Mouse (Mus musculus) fibroblast of lung, adult 2 months (primary cell): Measurements from ENCODE around the gene Cdk2.
"Not testable (repeated sequence)": the region's sequence is repeated elsewhere in the genome, so short reads cannot be mapped to it uniquely, and the experiment has no call there.

ENCODE experiments used
- DNase-seq: peaks from one replicate; pipeline ENCODE4 v3.0.0-alpha.2; 2011; ENCODE audit warnings: low read depth

Gene Cdk2

DNA sequence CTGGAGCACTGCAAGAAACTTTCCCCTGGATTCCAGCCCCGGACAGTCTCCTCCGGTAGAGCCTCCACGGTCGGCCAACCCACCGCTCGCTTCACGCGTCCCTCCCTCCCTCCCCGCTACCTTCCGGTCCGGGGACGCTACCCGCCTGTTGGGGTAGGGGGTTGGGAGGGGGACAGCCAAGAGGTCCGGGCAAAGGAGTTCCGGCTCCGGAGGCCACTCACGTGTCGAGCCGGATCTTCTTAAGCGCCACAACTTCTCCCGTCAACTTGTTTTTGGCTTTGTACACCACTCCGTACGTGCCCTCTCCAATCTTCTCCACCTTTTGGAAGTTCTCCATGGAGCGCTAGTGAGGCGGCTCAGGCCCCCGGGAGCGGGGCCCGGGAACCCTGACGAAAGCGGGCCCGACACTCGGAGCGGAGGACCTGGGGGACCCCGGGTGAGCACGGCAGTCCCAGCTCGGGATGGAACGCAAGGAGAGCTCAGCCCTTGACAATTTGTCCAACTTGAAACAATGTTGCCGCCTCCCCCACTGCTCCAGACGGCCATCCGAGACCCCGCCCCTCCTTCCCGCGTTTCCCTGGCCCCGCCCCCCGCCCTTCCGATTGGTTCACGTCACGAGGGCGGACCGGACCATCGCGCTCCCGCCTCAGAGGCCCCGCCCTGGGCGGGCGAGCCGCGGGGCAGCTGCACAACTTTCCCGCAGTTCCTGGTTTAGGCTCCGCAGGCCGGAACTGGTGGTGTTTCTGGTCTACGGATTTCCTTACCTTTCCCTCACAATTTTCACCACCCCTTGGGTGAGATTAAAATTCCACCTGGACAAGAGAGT, at the start of gene Cdk2:
TSS of gene Cdk2 (minus strand) at position 541 of the 826 bp plus-strand sequence.
- DNase-seq = peak; percentile 71

DNA sequence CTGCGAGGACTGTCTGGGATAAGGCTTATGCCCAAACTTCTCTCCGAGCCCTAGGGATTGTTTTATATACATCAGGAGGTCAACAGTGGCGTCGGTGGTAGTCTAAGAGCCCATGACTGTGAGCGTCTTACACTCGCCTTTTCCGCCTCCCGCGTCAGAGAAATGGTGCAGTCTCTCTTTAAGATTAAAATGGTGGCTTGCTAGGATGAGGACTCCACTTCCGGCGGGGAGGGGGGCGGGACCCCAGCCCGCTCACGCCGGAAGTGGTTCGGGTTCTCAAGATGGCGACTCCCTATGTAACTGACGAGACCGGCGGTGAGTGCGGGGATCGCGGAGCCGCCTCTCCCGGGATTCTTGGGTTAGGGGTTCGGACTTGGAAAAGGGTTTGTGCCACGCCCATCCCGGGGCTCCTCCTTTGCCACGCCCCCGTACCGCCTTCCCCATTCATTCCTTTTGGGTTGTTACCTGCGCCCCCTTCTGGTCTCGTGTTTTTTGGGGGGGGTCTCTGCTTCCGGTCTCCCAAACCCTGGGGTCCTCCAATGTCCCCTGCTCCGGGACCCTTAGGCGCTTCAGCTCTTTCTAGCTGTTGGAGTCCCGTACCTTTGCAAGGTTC, 43.5 kb upstream of the Cdk2 start:
- peak; percentile 75 for DNase-seq

DNA sequence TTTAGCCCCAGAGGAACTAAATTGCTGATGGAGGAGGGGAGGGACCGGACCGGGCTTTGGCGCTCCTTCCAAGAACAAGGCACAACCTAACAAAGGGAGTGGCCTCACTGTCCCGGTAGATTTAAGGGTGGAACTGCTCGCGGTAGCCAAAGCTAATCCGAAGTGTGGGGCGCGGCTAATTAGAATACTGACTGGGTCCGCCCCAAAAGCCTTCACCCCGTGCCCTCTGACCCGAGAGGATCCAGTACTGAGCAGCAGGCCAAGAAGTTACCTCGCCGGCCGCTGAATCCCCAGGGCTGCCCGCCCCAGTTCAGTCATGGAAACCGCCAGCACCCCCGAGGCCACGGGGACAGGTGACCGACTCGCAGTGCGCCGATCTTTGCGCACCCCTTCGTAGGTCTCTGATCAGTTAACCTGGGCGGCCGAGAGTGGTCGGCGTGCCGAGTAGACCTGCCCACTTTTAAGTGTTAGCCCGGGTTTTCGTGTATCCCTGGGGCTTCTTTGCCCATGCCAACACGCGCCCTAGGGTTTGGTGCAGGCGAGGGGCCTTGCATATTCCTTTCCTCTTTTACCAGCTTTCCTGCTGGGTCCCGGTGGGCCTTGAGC, 42.9 kb upstream of the Cdk2 start, which contains the start of gene Pym1:
TSS of gene Pym1 (plus strand) at position 244 of the 606 bp plus-strand sequence.
- DNase-seq = peak; percentile 25

DNA sequence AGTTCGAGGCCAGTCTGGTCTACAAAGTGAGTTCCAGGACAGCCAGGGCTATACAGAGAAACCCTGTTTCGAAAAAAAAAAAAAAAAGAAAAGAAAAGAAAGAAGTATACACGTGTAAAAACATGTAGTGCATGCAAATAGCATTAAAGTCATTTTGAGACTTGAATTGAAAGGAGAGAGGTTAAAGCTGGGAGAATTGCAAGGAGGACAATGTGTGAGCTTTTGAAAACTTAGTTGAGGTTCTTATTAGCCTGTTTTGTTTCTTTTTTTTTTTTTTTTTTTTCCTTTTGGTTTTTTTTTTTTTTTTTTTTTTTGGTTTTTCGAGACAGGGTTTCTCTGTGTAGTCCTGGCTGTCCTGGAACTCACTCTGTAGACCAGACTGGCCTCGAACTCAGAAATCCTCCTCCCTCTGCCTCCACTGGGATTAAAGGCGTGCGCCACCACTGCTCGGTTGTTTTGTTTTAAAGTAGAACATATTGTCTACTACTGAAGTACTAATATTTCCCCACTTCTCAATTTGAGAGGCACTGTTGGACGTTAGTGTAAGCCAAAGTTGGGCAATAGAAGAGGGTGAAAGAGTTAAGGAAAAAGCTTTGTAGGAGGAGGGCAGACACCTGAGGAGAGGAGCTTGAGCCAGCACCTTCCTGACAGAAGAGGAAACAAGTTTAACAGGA, 42.3 kb upstream of the Cdk2 start:
- DNase-seq = no peak

DNA sequence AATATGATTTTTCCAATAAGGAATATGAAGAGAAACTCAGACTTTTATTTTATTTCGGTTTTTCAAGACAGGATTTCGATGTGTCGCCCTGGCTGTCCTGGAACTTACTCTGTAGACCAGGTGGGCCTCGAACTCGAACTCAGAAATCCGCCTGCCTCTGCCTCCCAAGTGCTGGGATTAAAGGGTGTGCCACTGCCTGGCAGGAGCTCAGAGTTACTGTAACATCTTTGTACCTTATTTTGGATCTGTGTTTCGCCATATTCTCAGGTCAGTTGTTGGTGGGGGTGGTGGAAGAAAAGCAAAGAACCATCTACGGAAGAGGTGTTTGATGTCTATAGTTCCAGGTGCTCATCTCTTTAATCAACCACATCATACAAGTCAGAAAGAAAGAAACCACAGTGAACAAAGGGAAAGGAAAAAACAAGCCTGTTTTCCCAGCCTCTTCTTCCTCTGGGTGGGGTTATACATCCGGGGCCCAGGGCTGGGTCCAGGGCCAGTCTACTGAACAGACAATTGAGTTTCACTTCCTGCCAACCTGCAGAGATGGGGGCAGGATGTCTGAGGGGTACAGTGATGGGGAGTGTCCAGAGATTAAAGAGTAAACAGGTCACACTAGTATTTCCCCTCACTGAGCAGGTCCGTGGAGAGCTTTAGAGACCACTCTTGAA, 41.2 kb upstream of the Cdk2 start:
- DNase-seq = no peak

DNA sequence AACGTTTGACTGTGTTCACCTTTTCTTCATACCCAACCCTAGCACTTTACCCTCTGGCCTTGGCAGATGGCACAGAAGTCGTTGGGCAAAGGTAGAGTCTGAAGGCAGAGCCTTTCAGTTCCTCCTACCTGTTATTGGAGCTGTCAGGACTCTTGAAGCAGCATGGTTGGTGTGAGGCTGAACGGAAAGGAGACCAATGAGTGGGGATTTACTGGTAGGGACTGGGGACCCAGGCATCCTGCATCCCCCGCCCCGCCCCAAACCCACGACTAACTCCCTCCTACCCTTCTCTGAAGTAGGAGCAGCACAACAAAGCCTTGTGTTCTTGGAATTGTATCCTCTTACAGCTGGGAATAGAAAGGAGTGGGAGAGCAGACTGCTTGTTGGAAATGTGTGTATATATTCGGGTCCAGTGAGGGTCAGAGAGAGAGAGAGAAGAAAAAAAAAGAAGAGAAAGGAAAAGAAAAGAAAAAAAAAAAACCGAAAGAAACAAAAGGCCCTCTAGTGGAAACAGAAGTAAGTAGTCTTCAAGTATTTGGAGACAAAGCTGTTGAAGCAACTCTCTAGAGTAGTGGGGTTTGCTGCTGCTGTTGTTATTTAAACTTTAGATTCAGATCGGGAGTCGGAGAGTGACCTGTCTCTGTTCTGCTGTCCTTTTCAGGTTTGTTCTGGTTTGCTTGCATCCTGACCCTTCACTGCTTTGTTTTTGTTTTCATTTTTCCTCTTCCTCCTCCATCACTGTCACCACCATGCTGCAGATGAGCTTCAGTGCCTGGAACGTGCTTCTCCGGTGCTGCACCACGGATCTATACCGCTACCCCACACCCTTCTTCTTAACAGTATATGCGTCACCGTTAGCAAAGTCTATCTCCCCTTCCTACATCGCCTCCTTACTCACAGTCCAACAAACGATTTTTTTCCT, 40.1 kb upstream of the Cdk2 start, which contains the start of gene Dgka:
TSS of gene Dgka (minus strand) at position 176 of the 922 bp plus-strand sequence.
- DNase-seq = no peak

DNA sequence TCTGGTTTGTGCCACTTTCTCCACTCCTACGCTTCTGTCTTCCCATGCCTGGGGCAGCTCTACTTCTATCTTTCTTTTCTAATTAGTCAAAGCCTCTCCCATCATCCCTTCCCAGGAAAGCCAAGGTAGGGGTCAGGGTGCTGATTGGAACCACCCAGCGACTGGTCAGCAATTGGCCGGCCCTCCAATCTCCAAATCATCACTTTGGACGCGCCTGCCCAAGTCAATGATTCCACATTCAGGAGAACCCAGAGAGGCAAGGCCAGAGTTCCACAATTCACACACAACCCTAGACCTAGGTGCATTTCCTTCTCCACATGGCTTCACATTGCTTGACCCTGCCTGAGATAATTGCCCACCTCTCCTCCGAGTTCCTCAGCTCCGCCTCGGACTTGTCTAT, 39.4 kb upstream of the Cdk2 start:
- DNase-seq = no peak

DNA sequence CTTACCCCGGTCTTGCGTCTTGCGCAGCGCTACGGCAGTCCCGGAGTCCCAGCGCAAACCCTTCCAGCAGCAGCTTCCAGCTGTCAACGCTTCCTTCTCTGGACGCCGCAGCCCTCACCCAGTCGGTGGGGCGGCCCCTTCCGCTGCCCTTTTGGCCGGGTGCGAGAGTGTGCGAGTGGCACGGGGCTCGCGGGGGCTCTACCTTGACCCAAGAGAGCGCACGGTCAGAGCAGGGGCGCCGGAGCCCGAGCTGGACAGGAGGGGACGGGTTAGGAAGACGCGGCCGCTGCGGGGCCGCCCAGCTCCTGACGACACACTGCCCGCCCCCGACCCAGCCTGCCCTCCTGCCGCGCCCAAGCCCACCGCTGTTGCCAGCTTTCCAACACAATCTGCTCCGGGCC, 39.0 kb upstream of the Cdk2 start:
- no peak for DNase-seq

DNA sequence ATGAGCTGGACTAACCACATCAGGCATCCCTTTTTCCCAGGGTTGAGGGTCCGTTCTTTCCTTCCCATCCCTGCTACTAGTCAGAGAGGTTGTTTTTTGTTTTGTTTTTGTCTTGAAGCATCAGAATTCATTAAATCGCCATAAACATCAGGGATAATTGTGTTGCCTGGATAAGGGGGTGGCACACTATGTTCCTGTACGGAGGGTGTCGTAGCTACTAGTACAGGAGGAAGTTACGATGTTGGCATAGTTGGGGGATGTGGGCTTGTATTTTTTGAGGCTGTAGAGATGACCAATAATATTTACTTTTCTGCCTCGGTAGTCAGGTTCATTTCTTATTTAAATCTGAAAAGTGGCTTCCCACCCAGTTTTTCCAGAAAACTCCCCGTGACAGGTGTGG, 38.4 kb upstream of the Cdk2 start:
- no peak for DNase-seq

DNA sequence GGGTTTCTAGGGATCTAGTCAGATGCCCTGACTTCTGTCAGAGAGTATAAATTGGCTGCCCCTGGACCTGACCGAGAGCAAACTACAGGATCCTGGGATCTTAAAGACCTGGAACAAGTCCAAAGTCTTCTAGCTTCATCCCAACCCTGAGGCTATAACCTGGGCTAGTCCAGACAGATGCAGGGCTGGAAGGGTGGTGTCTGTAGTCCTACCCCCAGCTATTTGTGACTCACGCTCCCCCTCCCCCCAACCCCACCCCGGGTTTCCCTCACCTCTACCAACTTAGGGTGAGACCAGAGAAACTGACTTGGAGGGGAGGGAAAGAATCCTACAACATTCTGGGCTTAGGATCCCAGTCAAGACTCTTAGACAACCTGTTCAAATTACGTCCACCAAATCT, 37.8 kb upstream of the Cdk2 start:
- DNase-seq = no peak

DNA sequence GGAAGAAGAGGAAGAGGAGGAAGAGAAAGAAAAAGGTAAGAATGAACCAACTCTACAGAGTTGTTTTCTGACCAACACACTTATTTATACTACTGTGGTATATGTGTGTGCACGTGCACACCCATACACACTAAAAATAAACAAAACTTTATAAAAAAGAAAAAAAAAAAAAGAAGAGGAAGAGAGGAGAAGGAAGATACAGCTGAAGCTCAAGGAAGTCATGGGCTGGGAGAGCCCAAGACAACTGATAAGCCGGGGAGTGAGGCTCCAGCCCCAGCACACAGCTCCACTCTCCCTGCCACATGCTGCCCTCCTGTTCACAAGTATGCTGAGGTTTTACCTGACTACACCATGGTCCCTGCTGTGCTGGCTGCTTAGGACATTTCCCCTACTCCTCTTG, 35.5 kb upstream of the Cdk2 start:
- no peak for DNase-seq

DNA sequence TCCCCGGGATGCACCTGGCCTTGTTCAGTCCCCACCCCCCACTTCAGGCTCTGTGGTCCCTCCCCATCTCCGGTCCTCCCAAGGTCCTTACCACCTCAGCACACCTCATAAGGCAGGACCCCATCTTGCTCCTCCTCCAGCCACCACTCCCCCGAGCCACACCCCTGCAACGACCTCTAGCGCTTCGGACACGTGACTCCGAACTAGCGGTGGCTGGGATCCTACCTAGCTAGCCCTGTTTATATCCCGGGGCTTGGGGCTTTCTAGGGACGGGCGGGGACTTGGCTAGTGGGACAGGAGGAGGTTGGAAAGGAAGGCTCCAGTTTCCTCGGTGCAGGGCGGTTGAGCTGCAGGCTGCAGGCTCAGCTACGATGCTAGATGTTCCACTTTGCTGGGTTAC, 32.6 kb upstream of the Cdk2 start:
- no peak for DNase-seq

DNA sequence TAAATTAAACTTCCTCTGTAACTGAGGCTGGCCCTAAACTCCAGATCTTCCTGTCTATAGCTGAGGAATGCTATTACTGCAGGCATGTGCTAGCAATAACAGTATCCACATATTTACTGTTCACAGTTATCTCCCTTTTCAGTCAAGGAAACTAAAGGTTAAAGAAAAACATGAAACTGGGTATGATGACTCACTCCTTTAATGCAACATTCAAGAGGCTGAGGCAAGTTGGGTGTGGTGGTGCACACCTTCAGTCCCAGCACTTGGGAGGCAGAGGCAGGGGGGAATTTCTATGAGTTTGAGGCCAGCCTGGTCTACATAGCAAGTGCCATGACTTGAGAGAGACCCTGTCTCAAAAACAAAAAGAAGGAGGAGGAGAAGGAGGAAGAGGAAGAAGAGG, 27.2 kb upstream of the Cdk2 start:
- DNase-seq = no peak

DNA sequence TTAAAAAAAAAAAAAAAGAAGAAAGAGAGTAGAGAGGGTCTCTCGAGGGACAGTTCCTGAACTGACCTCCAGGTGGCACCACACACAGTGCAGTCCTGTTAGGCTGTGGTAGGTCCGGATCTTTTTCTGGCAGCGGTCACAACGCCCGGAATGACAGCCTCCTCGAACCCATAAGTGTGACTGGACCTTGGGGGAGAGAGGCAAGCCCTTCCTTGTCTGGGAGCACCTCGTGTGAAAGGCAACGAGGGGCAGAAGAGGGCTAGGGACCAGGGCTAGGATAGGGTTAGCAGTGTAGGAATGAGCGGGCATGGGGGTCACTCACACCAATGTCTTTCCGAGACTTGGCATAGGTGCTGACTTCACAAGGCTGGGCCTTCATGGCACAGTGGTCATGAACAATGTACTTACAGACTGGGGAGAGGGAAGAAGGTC, 26.2 kb upstream of the Cdk2 start:
- DNase-seq = peak; percentile 32

DNA sequence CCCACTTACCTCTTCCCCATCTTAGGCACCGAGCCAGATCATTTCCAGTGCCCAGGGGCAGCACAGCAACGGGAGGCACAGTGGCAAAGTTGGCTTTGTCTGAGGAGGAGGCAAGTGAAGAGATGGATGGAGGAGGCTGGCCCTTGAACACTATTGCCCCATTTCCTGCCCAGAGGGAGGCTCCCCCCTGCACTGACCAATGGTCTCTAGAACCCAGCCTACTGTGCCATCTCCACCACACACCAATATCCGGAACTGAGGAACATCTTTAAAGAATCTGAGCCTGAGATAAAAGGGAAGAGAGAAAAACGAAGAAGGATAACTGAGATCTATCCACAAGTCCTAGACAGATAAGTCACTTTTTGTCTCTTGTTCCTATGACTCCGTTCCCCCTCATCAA, 23.2 kb upstream of the Cdk2 start:
- DNase-seq = no peak

DNA sequence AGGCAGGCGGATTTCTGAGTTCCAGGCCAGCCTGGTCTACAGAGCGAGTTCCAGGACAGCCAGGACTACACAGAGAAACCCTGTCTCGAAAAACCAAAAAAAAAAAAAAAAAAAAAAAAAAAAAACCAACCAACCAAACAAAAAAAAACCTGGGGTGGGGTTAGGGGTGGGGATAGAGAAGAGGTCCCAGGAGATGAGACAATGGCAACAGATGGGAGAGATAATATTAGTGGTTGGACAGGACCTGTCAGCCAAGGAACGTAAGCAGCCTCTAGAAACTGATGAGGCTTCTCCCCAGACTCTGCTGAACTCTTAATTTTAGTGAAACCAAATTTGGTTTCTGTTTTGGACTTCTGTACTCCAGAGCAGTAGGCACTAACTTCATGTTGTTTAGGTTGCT, 20.6 kb upstream of the Cdk2 start:
- not testable (repeated sequence) for DNase-seq

DNA sequence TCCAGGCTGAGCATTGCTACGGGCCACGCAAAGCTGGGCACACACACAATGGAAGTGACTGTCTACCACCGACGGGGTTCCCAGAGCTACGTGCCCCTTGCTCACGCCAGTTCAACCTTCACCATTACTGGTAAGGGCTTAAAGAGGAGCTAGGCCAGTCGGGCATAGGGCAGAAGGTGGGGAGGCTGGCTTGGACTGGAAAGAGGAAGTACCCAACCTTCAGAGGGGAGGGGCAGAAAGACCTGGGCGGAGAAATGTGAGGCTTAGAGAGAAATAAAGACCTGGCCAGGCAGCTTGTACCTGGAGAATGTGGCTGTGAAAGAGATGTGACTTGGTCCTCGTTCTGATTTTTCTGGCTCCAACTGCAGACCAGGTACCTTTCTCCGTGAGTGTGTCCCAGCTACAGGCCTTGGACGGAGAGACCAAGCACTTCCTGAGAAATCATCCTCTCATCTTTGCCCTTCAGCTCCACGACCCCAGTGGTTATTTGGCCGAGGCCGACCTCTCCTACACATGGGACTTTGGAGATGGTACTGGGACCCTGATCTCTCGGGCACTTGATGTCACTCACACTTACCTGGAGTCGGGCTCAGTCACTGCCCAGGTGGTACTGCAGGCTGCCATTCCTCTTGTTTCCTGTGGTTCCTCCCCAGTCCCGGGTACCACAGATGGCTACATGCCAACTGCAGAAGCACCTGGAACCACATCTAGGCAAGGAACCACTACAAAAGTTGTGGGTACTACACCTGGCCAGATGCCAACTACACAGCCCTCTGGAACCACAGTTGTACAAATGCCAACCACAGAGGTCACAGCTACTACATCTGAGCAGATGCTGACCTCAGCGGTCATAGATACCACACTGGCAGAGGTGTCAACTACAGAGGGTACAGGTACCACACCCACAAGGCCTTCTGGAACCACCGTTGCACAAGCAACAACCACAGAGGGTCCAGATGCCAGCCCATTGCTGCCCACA, 11.0 kb upstream of the Cdk2 start:
- DNase-seq = no peak

DNA sequence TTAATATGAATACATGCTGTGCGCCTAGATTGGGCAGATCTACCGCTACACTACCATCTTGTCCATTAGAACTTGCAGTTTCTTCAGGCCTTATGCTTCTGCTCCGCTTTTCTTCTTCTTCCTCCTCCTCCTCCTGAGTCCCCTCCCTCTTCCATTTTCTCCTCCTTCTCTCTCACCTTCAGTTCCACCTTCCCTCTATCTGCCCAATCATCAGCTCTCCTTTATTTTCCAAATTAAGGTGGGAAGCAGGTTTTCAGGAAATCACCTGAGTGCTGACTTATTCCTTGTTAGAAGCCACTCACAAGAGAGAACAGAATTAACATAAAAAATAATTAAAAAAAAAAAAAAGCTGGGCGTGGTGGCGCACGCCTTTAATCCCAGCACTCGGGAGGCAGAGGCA, 6.5 kb upstream of the Cdk2 start:
- not testable (repeated sequence) for DNase-seq

DNA sequence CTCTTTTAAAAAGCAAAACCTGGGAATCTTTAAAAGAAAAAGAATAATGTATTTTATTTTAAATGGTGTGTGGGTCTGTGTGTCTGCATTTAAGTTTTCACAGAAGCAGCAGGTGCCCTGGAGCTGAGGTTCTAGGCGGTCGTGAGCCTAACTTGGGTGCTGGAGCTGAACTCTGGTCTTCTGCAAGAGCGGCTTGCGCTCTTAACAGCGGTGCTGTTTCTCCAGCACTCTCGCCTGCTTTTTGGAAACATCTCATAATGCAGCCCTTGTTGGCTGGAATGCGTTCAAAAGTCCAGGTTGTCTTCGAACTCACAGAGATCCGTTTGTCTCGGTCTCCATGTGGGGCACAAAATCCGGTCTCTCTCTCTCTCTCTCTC, 474 bp upstream of the Cdk2 start:
- no peak for DNase-seq

DNA sequence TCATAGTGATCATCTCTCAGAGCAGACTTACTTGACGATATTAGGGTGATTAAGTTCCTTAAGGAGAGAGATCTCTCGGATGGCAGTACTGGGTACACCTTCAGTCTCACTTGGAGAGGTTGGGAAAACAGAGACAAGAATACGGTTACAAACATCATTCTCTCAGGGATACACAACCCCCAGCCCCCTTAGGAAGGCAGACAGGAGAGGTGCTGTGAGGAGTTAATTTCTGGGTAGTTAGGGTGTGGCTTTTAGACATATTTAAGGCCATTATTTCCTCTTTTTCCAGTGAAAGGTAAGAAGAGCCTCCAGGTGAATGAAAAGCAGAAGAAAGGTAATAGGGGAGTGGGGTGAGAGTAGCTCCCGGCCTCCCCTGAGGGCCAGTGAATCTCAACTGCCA, 936 bp downstream of the Cdk2 start, which contains the start of gene Pmel:
TSS of gene Pmel (plus strand) at position 301 of the 400 bp plus-strand sequence.
- DNase-seq = no peak
